Mouse (Mus musculus): ENCODE data around the gene Rubcnl.

GRCm38 (mm10) chr14:74972687-74973086 is 43.1 kb upstream of the Rubcnl start:
- no peak for TF ChIP-seq CTCF (IDR thresholded peaks at IDR 0.05; ENCODE audit: insufficient read depth, low read length)
- no peak for TF ChIP-seq POLR2A (IDR thresholded peaks at IDR 0.05; ENCODE audit: borderline replicate concordance, extremely low read depth, low read depth, low read length)

Measured in lung, adult 2 months (tissue).